7 mouse cellular contexts compared by ENCODE assay signal in the genomic region with DNA sequence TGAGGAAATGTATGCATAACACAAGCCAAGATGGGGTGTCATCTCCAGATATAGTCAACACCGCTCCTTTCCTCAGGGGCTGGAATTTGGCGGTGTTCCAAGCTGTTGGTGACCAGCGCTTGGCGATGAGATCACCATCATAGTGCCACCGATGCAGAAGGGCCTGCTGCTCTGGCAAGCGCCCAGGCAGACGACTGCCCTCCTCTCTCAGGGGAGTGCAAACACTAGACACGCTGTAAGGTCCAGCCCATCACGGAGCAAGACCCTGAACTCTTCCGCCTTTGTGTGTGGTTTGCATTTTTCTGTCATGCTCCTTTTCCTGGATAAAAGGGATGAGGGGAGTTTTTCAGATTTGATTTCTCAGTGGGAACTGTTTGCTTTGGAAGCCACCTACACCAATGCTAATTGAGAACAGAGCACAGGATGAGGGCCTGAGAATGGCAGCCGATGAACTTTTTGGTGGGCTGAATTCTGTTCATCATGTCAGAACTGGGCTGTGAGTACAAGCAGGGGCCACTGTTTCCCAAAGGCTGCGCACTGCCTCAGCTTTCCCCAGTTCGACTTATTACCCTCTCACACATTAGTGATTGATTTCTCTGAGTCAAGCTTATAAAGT.
DNase-seq lines count a peak whose midpoint lies in the region; ATAC-seq and TF ChIP-seq lines count a peak whose summit lies in the region.

No protein-coding gene starts in this region.

- ATAC-seq in forebrain, embryonic 12.5 days (ENCODE audit: low FRiP score) = peak; percentile 67
- peak; percentile 67 for ATAC-seq in intestine, embryonic 15.5 days
- peak; percentile 31 for ATAC-seq in limb, embryonic 13.5 days (ENCODE audit: low FRiP score, low read depth)
- ATAC-seq in neural tube, embryonic 13.5 days (ENCODE audit: low read depth) = peak; percentile 79

- no peak for TF ChIP-seq CTCF in bone marrow macrophage, adult 2 months (IDR thresholded peaks at IDR 0.05; ENCODE audit: low read depth, low read length)

- no peak for TF ChIP-seq POLR2A in bone marrow macrophage, adult 2 months (IDR thresholded peaks at IDR 0.05; ENCODE audit: borderline replicate concordance, low read depth, low read length)

- H3K4me2 ChIP-seq in forebrain, embryonic 12.5 days = peak overlapping the region; percentile 63
- H3K4me2 ChIP-seq in intestine, embryonic 15.5 days (replicated peaks) = peak overlapping the region; percentile 60
- H3K4me2 ChIP-seq in limb, embryonic 13.5 days (replicated peaks) = peak overlapping the region; percentile 77
- peak overlapping the region; percentile 80 for H3K4me2 ChIP-seq in neural tube, embryonic 13.5 days

- no peaks in the 10 kb centered on the region for H3K27me3 ChIP-seq in forebrain, embryonic 12.5 days
- H3K27me3 ChIP-seq in intestine, embryonic 15.5 days (replicated peaks) = no peaks in the 10 kb centered on the region
- no peaks in the 10 kb centered on the region for H3K27me3 ChIP-seq in limb, embryonic 13.5 days
- no peaks in the 10 kb centered on the region for H3K27me3 ChIP-seq in neural tube, embryonic 13.5 days

- H3K4me1 ChIP-seq in bone marrow macrophage, adult 2 months (ENCODE audit: control insufficient read depth, insufficient read depth, low read length) = peaks cover 39% of the 10 kb centered on the region
- peaks cover 41% of the 10 kb centered on the region for H3K4me1 ChIP-seq in forebrain, embryonic 12.5 days
- peaks cover 27% of the 10 kb centered on the region for H3K4me1 ChIP-seq in intestine, embryonic 15.5 days (replicated peaks)
- peaks cover 62% of the 10 kb centered on the region for H3K4me1 ChIP-seq in limb, embryonic 13.5 days
- peaks cover 38% of the 10 kb centered on the region for H3K4me1 ChIP-seq in neural tube, embryonic 13.5 days (replicated peaks)

- H3K27ac ChIP-seq in bone marrow macrophage, adult 2 months (ENCODE audit: insufficient read depth, low read depth, low read length) = no peak overlapping the region
- H3K27ac ChIP-seq in forebrain, embryonic 12.5 days = peak overlapping the region; percentile 75
- peak overlapping the region; percentile 23; the same call in 1 of the 2 replicates for H3K27ac ChIP-seq in intestine, embryonic 15.5 days
- peak overlapping the region; percentile 96 for H3K27ac ChIP-seq in limb, embryonic 13.5 days
- H3K27ac ChIP-seq in neural tube, embryonic 13.5 days (replicated peaks) = peak overlapping the region; percentile 80

- peak overlapping the region; percentile 68; the same call in 1 of the 2 replicates for H3K9ac ChIP-seq in forebrain, embryonic 12.5 days
- no peak overlapping the region for H3K9ac ChIP-seq in intestine, embryonic 15.5 days
- peak overlapping the region; percentile 82; the same call in 1 of the 2 replicates for H3K9ac ChIP-seq in limb, embryonic 13.5 days
- H3K9ac ChIP-seq in neural tube, embryonic 13.5 days = peak overlapping the region; percentile 83

- 21% methylated on average over 13 of the region's 13 CpGs for WGBS in forebrain, embryonic 12.5 days
- 17% methylated on average over 13 of the region's 13 CpGs for WGBS in intestine, embryonic 15.5 days
- WGBS in limb, embryonic 13.5 days = 22% methylated on average over 13 of the region's 13 CpGs
- 12% methylated on average over 13 of the region's 13 CpGs for WGBS in neural tube, embryonic 13.5 days

- H3K36me3 ChIP-seq in forebrain, embryonic 12.5 days (replicated peaks) = no peaks in the 10 kb centered on the region
- H3K36me3 ChIP-seq in intestine, embryonic 15.5 days = peaks cover 10% of the 10 kb centered on the region; the same call in 1 of the 2 replicates
- peaks cover 13% of the 10 kb centered on the region for H3K36me3 ChIP-seq in limb, embryonic 13.5 days
- H3K36me3 ChIP-seq in neural tube, embryonic 13.5 days = no peaks in the 10 kb centered on the region

- 0 out of 2 replicates have a peak overlapping the region, but pooled peaks have one; percentile 4 for H3K4me3 ChIP-seq in bone marrow macrophage, adult 2 months (ENCODE audit: insufficient read depth, low read length)
- H3K4me3 ChIP-seq in forebrain, embryonic 12.5 days (replicated peaks) = peak overlapping the region; percentile 63
- H3K4me3 ChIP-seq in intestine, embryonic 15.5 days (replicated peaks) = peak overlapping the region; percentile 29
- peak overlapping the region; percentile 62 for H3K4me3 ChIP-seq in limb, embryonic 13.5 days
- H3K4me3 ChIP-seq in neural tube, embryonic 13.5 days = peak overlapping the region; percentile 60

- peaks cover 11% of the 10 kb centered on the region; the same call in 1 of the 2 replicates for H3K9me3 ChIP-seq in forebrain, embryonic 12.5 days
- no peaks in the 10 kb centered on the region for H3K9me3 ChIP-seq in intestine, embryonic 15.5 days
- peaks cover 14% of the 10 kb centered on the region for H3K9me3 ChIP-seq in limb, embryonic 13.5 days
- peaks cover 6% of the 10 kb centered on the region for H3K9me3 ChIP-seq in neural tube, embryonic 13.5 days

- DNase-seq in Muller cell, postnatal 12 days (ENCODE audit: inconsistent ontology term) = peak; percentile 90
- DNase-seq in urinary bladder, postnatal 10 days (ENCODE audit: low spot score) = no peak

Comparison
In these comparisons a context has a peak if more than half of its experiments do, and no peak if none do; other contexts are left out.
1. H3K4me3 ChIP-seq: peak in every context shown above with its lines; median percentile 63 in forebrain, embryonic 12.5 days; 62 in limb, embryonic 13.5 days; 60 in neural tube, embryonic 13.5 days; 29 in intestine, embryonic 15.5 days; 4 in bone marrow macrophage, adult 2 months.